Mouse (Mus musculus) limb, embryonic 14.5 days (tissue): ENCODE measurements around the gene Brat1. TPM values are rescaled to one million over a fixed set of nuclear protein-coding genes. Genes with fewer than 3 reads are reported as not detected.
A peak's percentile ranks its signal among the peaks of the same experiment; 100 is the strongest.

ENCODE experiments used
- ATAC-seq: fragments of 200-750 bp; cut with Nextera tagmentation; 2 replicates; pipeline ENCODE4 v1.8.0; 2017; ENCODE audit warnings: low read depth, moderate number of reproducible peaks, moderate TSS enrichment; ENCODE audit not compliant: low FRiP score
- DNase-seq: peaks from one replicate; pipeline ENCODE4 v3.0.0-alpha.2; 2015; ENCODE audit warnings: low spot score
- H3K27ac ChIP-seq: fragments of 300-500 bp; sonication (generic); replicated peaks from 2 replicates; pipeline ENCODE4 v1.5.1; 2014; ENCODE audit warnings: low read depth, mild to moderate bottlenecking, low read length, moderate library complexity, mixed read lengths
- H3K27me3 ChIP-seq: fragments of 300-500 bp; sonication (generic); 2 replicates; pipeline ENCODE4 v1.6.1; 2014; ENCODE audit warnings: low read length, mixed read lengths; ENCODE audit not compliant: control insufficient read depth, insufficient read depth
- H3K36me3 ChIP-seq: fragments of 300-500 bp; sonication (generic); 2 replicates; pipeline ENCODE4 v1.6.1; 2014; ENCODE audit warnings: mild to moderate bottlenecking, low read length, moderate library complexity, mixed read lengths; ENCODE audit not compliant: control insufficient read depth, insufficient read depth
- H3K4me1 ChIP-seq: fragments of 300-500 bp; sonication (generic); 2 replicates; pipeline ENCODE4 v1.6.1; 2014; ENCODE audit warnings: antibody characterized with exemption, low read length, mixed read lengths; ENCODE audit not compliant: control insufficient read depth, insufficient read depth
- H3K4me2 ChIP-seq: fragments of 300-500 bp; sonication (generic); replicated peaks from 2 replicates; pipeline ENCODE4 v1.6.1; 2014; ENCODE audit warnings: low read depth, mild to moderate bottlenecking, low read length, moderate library complexity; ENCODE audit not compliant: severe bottlenecking
- H3K4me3 ChIP-seq: fragments of 300-500 bp; sonication (generic); replicated peaks from 2 replicates; pipeline ENCODE4 v1.5.1; 2014; ENCODE audit warnings: low read length
- H3K9ac ChIP-seq: fragments of 300-500 bp; sonication (generic); 2 replicates; pipeline ENCODE4 v1.6.1; 2014; ENCODE audit warnings: mild to moderate bottlenecking, low read depth, low read length, moderate library complexity; ENCODE audit not compliant: severe bottlenecking
- H3K9me3 ChIP-seq: fragments of 300-500 bp; sonication (generic); 2 replicates; pipeline ENCODE4 v1.6.1; 2016; ENCODE audit warnings: low read length; ENCODE audit not compliant: control insufficient read depth
- POLR2A ChIP-seq: fragments of 200-500 bp; IDR thresholded peaks from 2 replicates; pipeline ENCODE4 v1.8.0; 2012; ENCODE audit warnings: inconsistent platforms, mild to moderate bottlenecking, moderate library complexity, borderline replicate concordance; ENCODE audit not compliant: insufficient read depth, insufficient read length; ENCODE audit errors: extremely low read depth
- WGBS: fragments of 180-500 bp; shearing (Covaris S2); extraction: QIAGEN DNeasy Blood & Tissue Kit; methylation state at CpG from one replicate; pipeline ENCODE4 v1.1.7; 2014; 5-methylcytosine and 5-hydroxymethylcytosine counted together
- polyA plus RNA-seq, 2 experiments: library from polyadenylated mRNA; depleted of rRNA in 1 of 2; stranded (reverse) in 1 of 2; unstranded in 1 of 2; fragments of >200 nt; fragmentation: Nextera tagmentation in 1 of 2; extraction: Ambion mirVana in 1 of 2; gene quantifications; 2 replicates each; pipeline versions ENCODE4 v1.2.1 to v1.2.3; 2012 to 2014

Gene Brat1
- polyA plus RNA-seq, 2 experiments, result 19.9 to 29.6 TPM

DNA sequence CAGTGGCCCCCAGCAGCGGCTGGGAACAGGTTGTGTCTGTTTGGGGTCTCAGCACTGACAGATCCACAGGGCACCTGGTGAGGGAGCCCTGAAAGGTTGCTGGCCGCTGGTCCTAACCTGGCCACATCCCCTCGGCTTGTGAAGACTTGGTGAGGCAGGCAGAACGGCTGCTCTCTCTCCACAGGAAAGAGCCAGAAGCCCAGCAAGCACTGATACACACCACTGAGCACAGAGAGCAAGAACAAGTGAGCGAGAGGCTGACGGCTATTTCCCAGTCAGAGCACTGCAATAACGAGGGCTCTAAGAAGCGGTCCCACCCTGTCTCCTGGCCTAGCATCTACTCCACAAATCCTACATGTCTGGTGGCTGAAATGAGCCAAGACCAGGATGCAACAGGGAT, 54.1 kb downstream of the Brat1 start:
- Histone ChIP-seq H3K4me2 (no peak overlapping the region), H3K9ac (no peak overlapping the region), H3K27me3 (no peaks in the 10 kb centered on the region), H3K9me3 (no peaks in the 10 kb centered on the region), H3K27ac (no peak overlapping the region), H3K4me3 (no peak overlapping the region), H3K36me3 (peaks cover 48% of the 10 kb centered on the region), H3K4me1 (0 out of 2 replicates have a peak, but pooled peaks cover 7% of the 10 kb centered on the region)
- DNase-seq (no peak), ATAC-seq (no peak)
- no peak for TF ChIP-seq POLR2A
- 83% methylated on average over 8 of the region's 8 CpGs for WGBS

GRCm38 (mm10) chr5:140762540-140762939, 57.7 kb downstream of the Brat1 start:
- no peak overlapping the region for H3K4me2 ChIP-seq
- WGBS, result 93% methylated on average over 4 of the region's 4 CpGs
- no peak for TF ChIP-seq POLR2A

DNA sequence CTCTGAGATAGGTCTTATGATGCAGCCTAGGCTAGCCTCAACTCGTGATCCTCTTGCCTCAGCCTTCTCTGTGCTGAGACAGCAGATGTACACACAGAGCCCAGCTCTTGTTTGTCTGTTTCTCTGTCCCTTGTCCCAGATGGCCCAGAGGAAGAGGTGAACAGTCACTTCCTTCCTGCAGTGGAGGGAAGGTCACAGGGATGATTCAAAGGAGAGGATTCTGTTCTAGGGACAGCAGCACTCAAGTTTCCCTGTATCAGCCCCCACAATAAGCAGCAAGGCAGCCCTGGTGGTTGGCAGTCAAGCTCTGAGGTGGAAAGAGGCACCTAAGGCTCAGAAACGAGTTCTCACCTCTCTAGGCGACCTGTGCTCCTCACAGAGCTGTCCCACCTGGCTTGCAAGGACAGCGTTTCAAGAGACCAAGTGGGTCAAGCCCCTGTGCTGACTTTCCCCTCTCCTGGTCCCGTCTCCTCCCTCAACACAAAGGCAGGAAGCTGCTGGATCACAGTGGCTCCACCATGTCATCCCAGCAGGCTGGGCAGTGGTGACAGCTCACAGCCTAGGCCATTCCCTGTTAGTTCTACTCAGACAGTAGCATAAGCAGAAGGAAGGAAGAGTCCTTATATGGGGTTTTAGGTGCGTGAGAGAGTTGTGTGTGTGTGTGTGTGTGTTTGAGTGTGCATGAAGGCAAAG, 60.3 kb downstream of the Brat1 start:
- WGBS, result 77% methylated on average over 6 of the region's 6 CpGs

More at GRCm38 (mm10) chr5:140762540-140762939, 57.7 kb downstream of the Brat1 start:
- Histone ChIP-seq H3K4me1 (peaks cover 2% of the 10 kb centered on the region), H3K36me3 (peaks cover 48% of the 10 kb centered on the region), H3K27me3 (no peaks in the 10 kb centered on the region), H3K27ac (no peak overlapping the region), H3K4me3 (no peak overlapping the region), H3K9me3 (no peaks in the 10 kb centered on the region), H3K9ac (no peak overlapping the region)
- DNase-seq (no peak), ATAC-seq (no peak)

GRCm38 (mm10) chr5:140766566-140766965, 61.8 kb downstream of the Brat1 start:
- no peak for TF ChIP-seq POLR2A
- no peak overlapping the region for H3K9ac ChIP-seq
- H3K4me3 ChIP-seq, result no peak overlapping the region
- H3K9me3 ChIP-seq, result no peaks in the 10 kb centered on the region
- H3K27ac ChIP-seq, result no peak overlapping the region
- peaks cover 22% of the 10 kb centered on the region for H3K4me1 ChIP-seq
- 82% methylated on average over 4 of the region's 4 CpGs for WGBS
- no peaks in the 10 kb centered on the region for H3K27me3 ChIP-seq
- ATAC-seq (no peak), DNase-seq (no peak)
- no peak overlapping the region for H3K4me2 ChIP-seq
- H3K36me3 ChIP-seq, result peaks cover 10% of the 10 kb centered on the region

More for the DNA sequence above, 60.3 kb downstream of the Brat1 start:
- Histone ChIP-seq H3K27ac (no peak overlapping the region), H3K4me2 (no peak overlapping the region), H3K9ac (no peak overlapping the region), H3K27me3 (no peaks in the 10 kb centered on the region), H3K9me3 (no peaks in the 10 kb centered on the region), H3K4me1 (peaks cover 15% of the 10 kb centered on the region), H3K4me3 (no peak overlapping the region), H3K36me3 (peaks cover 25% of the 10 kb centered on the region)
- no peak for ATAC-seq
- no peak for DNase-seq
- no peak for TF ChIP-seq POLR2A

GRCm38 (mm10) chr5:140767704-140768141, 62.9 kb downstream of the Brat1 start:
- DNase-seq, result peak; percentile 50
- 64% methylated on average over 9 of the region's 9 CpGs for WGBS
- peak overlapping the region; percentile 50 for H3K27ac ChIP-seq
- 0 out of 2 replicates have a peak overlapping the region, but pooled peaks have one; percentile 2 for H3K4me2 ChIP-seq
- H3K9ac ChIP-seq, result 0 out of 2 replicates have a peak overlapping the region, but pooled peaks have one; percentile 13
- H3K27me3 ChIP-seq, result no peaks in the 10 kb centered on the region
- no peak for TF ChIP-seq POLR2A
- peaks cover 33% of the 10 kb centered on the region for H3K4me1 ChIP-seq
- ATAC-seq, result peak; percentile 60
- no peaks in the 10 kb centered on the region for H3K9me3 ChIP-seq
- peaks cover 3% of the 10 kb centered on the region; the same call in 1 of the 2 replicates for H3K36me3 ChIP-seq
- H3K4me3 ChIP-seq, result no peak overlapping the region
